Mouse (Mus musculus) mature B cell (primary cell): ENCODE results near the gene Gm5861.
"Not testable (repeated sequence)": the region's sequence is repeated elsewhere in the genome, so short reads cannot be mapped to it uniquely, and the experiment has no call there.

ENCODE experiments used
- in situ Hi-C: fragments of 300-500 bp; cut with MboI; formaldehyde crosslinking; loops from 2 replicates; pipeline ENCODE4 v1.14.3; 2019

Gene Gm5861

GRCm38 (mm10) chr5:11182772-11183171, at the start of gene Gm5861:
Gene Gm5861 (plus strand): TSS chr5:11183072.
- in situ Hi-C loops = not testable (repeated sequence)

GRCm38 (mm10) chr5:11138031-11138430, 44.8 kb upstream of the Gm5861 start:
- in situ Hi-C loops = not testable (repeated sequence)
